Mouse (Mus musculus) cerebellum, adult 2 months (tissue): ENCODE data around the gene Mpzl1.

Source experiments
- CTCF ChIP-seq: fragments of 200-500 bp; IDR thresholded peaks from 2 replicates; pipeline ENCODE4 v1.5.1; 2011; ENCODE audit warnings: low read depth, mild to moderate bottlenecking, control low read depth, low read length, moderate library complexity, borderline replicate concordance; ENCODE audit not compliant: insufficient read depth
- POLR2A ChIP-seq: fragments of 200-500 bp; IDR thresholded peaks from 2 replicates; pipeline ENCODE4 v1.6.1; 2011; ENCODE audit warnings: low read length, control low read depth, borderline replicate concordance; ENCODE audit not compliant: insufficient read depth

DNA sequence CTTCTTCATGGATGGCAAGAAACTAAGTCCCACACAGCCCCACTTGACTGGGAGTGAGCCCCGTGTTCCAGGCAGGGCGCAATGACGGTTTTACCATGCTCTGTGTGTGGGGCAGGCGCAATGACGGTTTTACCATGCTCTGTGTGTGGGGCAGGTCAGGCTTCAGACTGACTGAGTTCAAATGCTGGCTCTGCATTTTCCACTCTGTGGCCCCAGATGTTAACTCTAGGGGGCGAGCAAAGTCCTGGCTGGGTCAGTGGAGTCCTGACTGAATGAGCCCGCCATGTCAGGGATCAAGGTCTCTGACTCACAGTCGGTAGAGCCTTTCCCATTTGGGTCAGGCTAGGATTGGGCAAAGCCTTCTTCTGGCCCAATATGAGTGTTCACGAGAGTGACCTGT lies 38.0 kb upstream of the Mpzl1 start:
- TF ChIP-seq CTCF (no peak), POLR2A (no peak)
